Mouse (Mus musculus) megakaryocyte, embryonic 14.5 days (primary cell): ENCODE measurements around the gene Tnpo2.
"Not testable (repeated sequence)": the region's sequence is repeated elsewhere in the genome, so short reads cannot be mapped to it uniquely, and the experiment has no call there.

ENCODE experiments used
- FLI1 ChIP-seq: IDR thresholded peaks from 2 replicates; pipeline ENCODE4 v1.6.1; 2012; ENCODE audit warnings: low read length, inconsistent platforms, mixed read lengths
- GATA1 ChIP-seq: IDR thresholded peaks from 3 replicates; pipeline ENCODE4 v1.6.1; 2012; ENCODE audit warnings: mixed read lengths, low read length, inconsistent platforms, borderline replicate concordance

DNA sequence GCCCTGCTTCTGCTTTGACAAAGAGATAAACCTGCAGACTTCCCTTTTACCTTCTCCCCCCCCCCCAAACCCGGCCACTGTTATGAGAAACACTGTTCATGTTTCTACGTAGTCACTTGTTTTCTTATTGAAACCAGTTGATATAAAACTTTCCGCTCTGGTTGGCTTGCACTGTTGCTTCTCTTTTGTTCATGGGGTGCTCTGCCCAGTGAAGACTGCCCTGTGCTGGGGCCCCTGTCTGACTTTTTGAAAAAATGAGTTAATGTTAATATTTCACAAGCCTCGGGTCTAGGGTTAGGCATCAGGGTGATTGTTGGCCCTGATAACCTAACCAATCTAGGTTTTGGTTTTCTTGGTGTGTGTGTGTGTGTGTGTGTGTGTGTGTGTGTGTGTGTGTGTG is 45.5 kb downstream of the Tnpo2 start:
- not testable (repeated sequence) for TF ChIP-seq GATA1, FLI1
